Mouse (Mus musculus) MEL (cell line): ENCODE measurements at regions not wholly inside any gene's neighbourhood (a gene's known extent, or its start where the extent isn't known, plus 50 kb on each side); places are given as distances from the start of the nearest gene placed in this dataset.

ENCODE experiments used
- CTCF ChIP-seq, 3 experiments: IDR thresholded peaks in 2 of 3; conservative IDR thresholded peaks in 1 of 3; 2 replicates each; pipeline ENCODE4 v1.5.1; 2011 to 2012; ENCODE audit warnings: low read length in 3 of 3, low read depth in 2 of 3, mild to moderate bottlenecking in 2 of 3, improper control_type of control experiment in 1 of 3, inconsistent platforms in 1 of 3, mixed read lengths in 1 of 3, moderate library complexity in 1 of 3; ENCODE audit not compliant: control insufficient read depth in 1 of 3, insufficient read depth in 1 of 3, poor library complexity in 1 of 3, severe bottlenecking in 1 of 3
- E2F4 ChIP-seq: IDR thresholded peaks from 2 replicates; pipeline ENCODE4 v1.6.1; 2011; ENCODE audit warnings: low read depth, low read length, improper control_type of control experiment, borderline replicate concordance
- EP300 ChIP-seq, 2 experiments: IDR thresholded peaks; 2 replicates each; pipeline ENCODE4 v1.6.1; 2011; ENCODE audit warnings: improper control_type of control experiment in 2 of 2, low read length in 2 of 2, low read depth in 1 of 2, mild to moderate bottlenecking in 1 of 2
- GATA1 ChIP-seq: IDR thresholded peaks from 2 replicates; pipeline ENCODE4 v1.6.1; 2011; ENCODE audit warnings: low read depth, low read length, improper control_type of control experiment
- MAX ChIP-seq: IDR thresholded peaks from 2 replicates; pipeline ENCODE4 v1.6.1; 2011; ENCODE audit warnings: low read length, improper control_type of control experiment
- MAZ ChIP-seq: IDR thresholded peaks from 2 replicates; pipeline ENCODE4 v1.6.1; 2012; ENCODE audit warnings: low read depth, mild to moderate bottlenecking, inconsistent platforms, low read length, improper control_type of control experiment
- POLR2A ChIP-seq, 2 experiments: IDR thresholded peaks; 2 replicates each; pipeline ENCODE4 v1.6.1; 2011 to 2012; ENCODE audit warnings: low read length in 2 of 2, mild to moderate bottlenecking in 2 of 2, control low read depth in 1 of 2, improper control_type of control experiment in 1 of 2, low read depth in 1 of 2, moderate library complexity in 1 of 2; ENCODE audit not compliant: control insufficient read depth in 1 of 2, insufficient read depth in 1 of 2, poor library complexity in 1 of 2
- TBP ChIP-seq: IDR thresholded peaks from 2 replicates; pipeline ENCODE4 v1.8.0; 2011; ENCODE audit warnings: low read depth, low read length, improper control_type of control experiment
- TCF12 ChIP-seq: IDR thresholded peaks from 2 replicates; pipeline ENCODE4 v1.6.1; 2014; ENCODE audit warnings: low read depth, mild to moderate bottlenecking, inconsistent platforms, low read length, improper control_type of control experiment, moderate library complexity
- UBTF ChIP-seq: IDR thresholded peaks from 2 replicates; pipeline ENCODE4 v1.6.1; 2012; ENCODE audit warnings: low read depth, mild to moderate bottlenecking, inconsistent platforms, low read length, improper control_type of control experiment, moderate library complexity, borderline replicate concordance; ENCODE audit not compliant: insufficient read depth
- ZKSCAN1 ChIP-seq: IDR thresholded peaks from 2 replicates; pipeline ENCODE4 v1.6.1; 2012; ENCODE audit warnings: low read depth, mild to moderate bottlenecking, inconsistent platforms, low read length, improper control_type of control experiment, moderate library complexity
- ZNF384 ChIP-seq: IDR thresholded peaks from 2 replicates; pipeline ENCODE4 v1.6.1; 2012; ENCODE audit warnings: low read depth, mild to moderate bottlenecking, inconsistent platforms, low read length, improper control_type of control experiment

DNA sequence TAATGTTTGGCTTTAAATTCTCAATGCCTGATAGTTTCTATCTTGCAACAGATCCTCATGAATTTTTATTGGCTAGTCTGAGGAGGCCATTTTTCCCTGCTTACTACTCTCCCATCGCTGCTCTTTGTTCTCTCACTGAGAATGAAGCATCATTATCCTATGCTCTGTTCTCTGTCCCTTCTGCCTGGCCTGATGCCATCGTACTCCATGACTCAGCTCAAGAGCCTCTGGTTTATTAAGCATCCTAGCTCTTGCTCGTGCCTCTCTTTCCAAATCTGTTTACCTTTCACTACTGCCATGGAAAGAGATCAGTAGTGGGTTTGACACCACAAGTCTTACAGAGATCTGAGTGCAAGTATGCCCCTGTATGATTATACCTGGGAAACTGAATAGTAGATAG, 926.8 kb downstream of the Gm9195 start:
- no peak for TF ChIP-seq MAZ
- TF ChIP-seq EP300 (IDR thresholded peaks at IDR 0.05; ENCODE audit: low read depth in 1 of 2, low read length in 2 of 2), result no peak
- no peak for TF ChIP-seq UBTF
- no peak for TF ChIP-seq CTCF (IDR thresholded peaks at IDR 0.05 in 2 of 3, conservative IDR thresholded peaks at IDR 0.05 in 1 of 3; ENCODE audit: control insufficient read depth in 1 of 3, insufficient read depth in 1 of 3, low read depth in 2 of 3, low read length in 3 of 3, poor library complexity in 1 of 3, severe bottlenecking in 1 of 3)
- no peak for TF ChIP-seq TCF12
- TF ChIP-seq GATA1, result no peak
- no peak for TF ChIP-seq E2F4
- no peak for TF ChIP-seq POLR2A (IDR thresholded peaks at IDR 0.05; ENCODE audit: control insufficient read depth in 1 of 2, insufficient read depth in 1 of 2, low read depth in 1 of 2, low read length in 2 of 2, poor library complexity in 1 of 2)
- TF ChIP-seq ZKSCAN1, result no peak
- no peak for TF ChIP-seq MAX
- no peak for TF ChIP-seq TBP
- TF ChIP-seq ZNF384, result no peak
